Mouse (Mus musculus): Measurements from ENCODE around the gene Gm14139.
"Not testable (repeated sequence)": the region's sequence is repeated elsewhere in the genome, so short reads cannot be mapped to it uniquely, and the experiment has no call there.

Gene Gm14139

GRCm38 (mm10) chr2:150181570-150181999 is at the start of gene Gm14139:
Gene Gm14139, plus strand, starts transcription at chr2:150181755.
- DNase-seq (ENCODE audit: low read depth, low spot score), result not testable (repeated sequence)

- DNase-seq (ENCODE audit: low read depth, low spot score), result not testable (repeated sequence)
These were observed 49.6 kb upstream of the Gm14139 start for GRCm38 (mm10) chr2:150132002-150132401.

GRCm38 (mm10) chr2:150132773-150133172 is 48.8 kb upstream of the Gm14139 start:
- no peak for DNase-seq (ENCODE audit: low read depth, low spot score)

- DNase-seq (ENCODE audit: low read depth, low spot score), result peak; percentile 89
These were observed 45.1 kb upstream of the Gm14139 start, which contains the start of gene Zfp120 for GRCm38 (mm10) chr2:150136435-150136897. Gene Zfp120, minus strand, starts transcription at chr2:150136708.

GRCm38 (mm10) chr2:150166703-150167102 is 14.9 kb upstream of the Gm14139 start:
- DNase-seq (ENCODE audit: low read depth, low spot score), result no peak

- no peak for DNase-seq (ENCODE audit: low read depth, low spot score)
These were observed 7.7 kb upstream of the Gm14139 start for GRCm38 (mm10) chr2:150173833-150174232.

- DNase-seq (ENCODE audit: low read depth, low spot score), result not testable (repeated sequence)
These were observed 2.0 kb upstream of the Gm14139 start, which contains the start of gene Gm10770 for GRCm38 (mm10) chr2:150179579-150179978. Gene Gm10770, minus strand, starts transcription at chr2:150179679.

- DNase-seq (ENCODE audit: low read depth, low spot score), result not testable (repeated sequence)
These were observed 509 bp upstream of the Gm14139 start for GRCm38 (mm10) chr2:150181046-150181445.

- DNase-seq (ENCODE audit: low read depth, low spot score), result peak; percentile 55
These were observed 36.2 kb downstream of the Gm14139 start, which contains the start of gene Zfp937 for GRCm38 (mm10) chr2:150217600-150218362. Gene Zfp937, plus strand, starts transcription at chr2:150218073.

- DNase-seq (ENCODE audit: low read depth, low spot score), result not testable (repeated sequence)
These were observed 36.8 kb downstream of the Gm14139 start for GRCm38 (mm10) chr2:150218363-150218725.

GRCm38 (mm10) chr2:150223263-150223662 is 41.7 kb downstream of the Gm14139 start:
- not testable (repeated sequence) for DNase-seq (ENCODE audit: low read depth, low spot score)
